Mouse (Mus musculus) forebrain, embryonic 11.5 days (tissue): Measurements from ENCODE around the gene Olfr1393. TPM values are rescaled to one million over a fixed set of nuclear protein-coding genes. Genes with fewer than 3 reads are reported as not detected.

ENCODE experiments used
- ATAC-seq: fragments of 200-750 bp; cut with Nextera tagmentation; replicated peaks from 2 replicates; pipeline ENCODE4 v1.8.0; 2017; ENCODE audit warnings: moderate TSS enrichment; ENCODE audit not compliant: low FRiP score
- DNase-seq: peaks from one replicate; pipeline ENCODE4 v3.0.0-alpha.2; 2017; ENCODE audit warnings: low spot score
- H3K27ac ChIP-seq: fragments of 300-500 bp; sonication (generic); 2 replicates; pipeline ENCODE4 v1.5.1; 2014; ENCODE audit warnings: low read depth, low read length
- H3K27me3 ChIP-seq: fragments of 300-500 bp; sonication (generic); 2 replicates; pipeline ENCODE4 v1.6.1; 2014; ENCODE audit warnings: mild to moderate bottlenecking, low read length, mixed read lengths; ENCODE audit not compliant: control insufficient read depth, insufficient read depth
- H3K36me3 ChIP-seq: fragments of 300-500 bp; sonication (generic); 2 replicates; pipeline ENCODE4 v1.6.1; 2014; ENCODE audit warnings: mild to moderate bottlenecking, low read length, moderate library complexity, mixed read lengths; ENCODE audit not compliant: control insufficient read depth, insufficient read depth
- H3K4me1 ChIP-seq: fragments of 300-500 bp; sonication (generic); replicated peaks from 2 replicates; pipeline ENCODE4 v1.6.1; 2014; ENCODE audit warnings: low read length, mixed read lengths; ENCODE audit not compliant: control insufficient read depth, insufficient read depth
- H3K4me2 ChIP-seq: fragments of 300-500 bp; sonication (generic); 2 replicates; pipeline ENCODE4 v1.6.1; 2014; ENCODE audit warnings: low read depth, mild to moderate bottlenecking, low read length, moderate library complexity, mixed read lengths; ENCODE audit not compliant: severe bottlenecking
- H3K4me3 ChIP-seq: fragments of 300-500 bp; sonication (generic); 2 replicates; pipeline ENCODE4 v1.5.1; 2014; ENCODE audit warnings: low read depth, low read length
- H3K9ac ChIP-seq: fragments of 300-500 bp; sonication (generic); 2 replicates; pipeline ENCODE4 v1.6.1; 2014; ENCODE audit warnings: low read length
- H3K9me3 ChIP-seq: fragments of 300-500 bp; sonication (generic); 2 replicates; pipeline ENCODE4 v1.6.1; 2016; ENCODE audit warnings: low read length, mixed read lengths; ENCODE audit not compliant: control insufficient read depth
- WGBS: fragments of 180-500 bp; shearing (Covaris S2); extraction: QIAGEN DNeasy Blood & Tissue Kit; methylation state at CpG from one replicate; pipeline ENCODE4 v1.1.7; 2014; 5-methylcytosine and 5-hydroxymethylcytosine counted together
- polyA plus RNA-seq: library from polyadenylated mRNA; unstranded; fragments of >200 nt; fragmentation: Nextera tagmentation; extraction: Ambion mirVana; gene quantifications from 2 replicates; pipeline ENCODE4 v1.2.1, GENCODE M21; 2014

Gene Olfr1393
- polyA plus RNA-seq, result not detected in 2 replicates

DNA sequence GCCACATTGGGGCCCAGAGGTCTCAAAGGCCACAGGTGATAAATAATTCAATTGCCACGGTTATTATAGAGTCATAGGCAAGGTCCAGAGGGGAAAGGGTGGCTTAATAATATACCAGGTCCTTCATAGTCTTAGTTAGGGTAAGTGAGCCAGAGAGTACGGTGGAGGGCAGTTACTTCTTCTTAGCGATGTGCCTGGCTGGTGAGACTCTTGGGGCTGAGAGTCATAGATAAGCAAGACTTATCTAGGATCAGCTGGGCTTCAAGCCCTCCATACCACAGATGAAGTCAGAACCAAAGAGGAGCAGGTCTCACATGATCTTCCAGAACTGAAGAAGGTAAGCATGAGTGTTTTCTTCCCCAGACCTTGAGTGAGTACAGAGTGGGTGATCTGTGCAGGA is at the start of gene Olfr1393:
TSS of gene Olfr1393 (plus strand) at position 83 of the 400 bp plus-strand sequence.
- DNase-seq (no peak), ATAC-seq (no peak)
- Histone ChIP-seq H3K36me3 (no peaks in the 10 kb centered on the region), H3K27ac (no peak within 1 kb of the TSS), H3K9ac (no peak within 1 kb of the TSS), H3K4me2 (no peak within 1 kb of the TSS), H3K9me3 (no peaks in the 10 kb centered on the region), H3K4me1 (no peaks in the 10 kb centered on the region), H3K27me3 (no peaks in the 10 kb centered on the region), H3K4me3 (no peak within 1 kb of the TSS)
- WGBS, result 87% methylated on average over 3 of the region's 3 CpGs

DNA sequence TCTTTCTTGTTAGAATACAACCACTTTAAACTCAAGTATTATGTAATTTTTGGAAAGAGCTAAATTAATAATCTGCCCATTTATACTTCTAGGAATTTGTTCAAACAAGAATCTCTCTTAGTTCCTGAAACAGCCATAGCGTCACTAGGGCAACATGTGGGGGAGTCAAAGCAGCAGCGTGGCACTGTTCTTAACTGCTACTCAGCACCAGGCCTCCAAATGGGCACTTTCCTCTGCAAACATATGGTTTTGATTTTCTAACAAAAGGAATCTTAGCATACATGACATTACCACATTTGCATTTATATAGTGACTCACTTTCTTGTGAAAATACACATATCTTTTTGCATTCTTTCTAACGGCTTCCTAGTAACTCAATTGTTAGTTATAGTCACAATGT is 45.3 kb upstream of the Olfr1393 start:
- Histone ChIP-seq H3K9me3 (no peaks in the 10 kb centered on the region), H3K4me1 (no peaks in the 10 kb centered on the region), H3K27ac (no peak overlapping the region), H3K4me2 (no peak overlapping the region), H3K9ac (no peak overlapping the region), H3K27me3 (no peaks in the 10 kb centered on the region), H3K4me3 (no peak overlapping the region), H3K36me3 (no peaks in the 10 kb centered on the region)
- DNase-seq (no peak), ATAC-seq (no peak)
- 81% methylated on average over 3 of the region's 3 CpGs for WGBS

DNA sequence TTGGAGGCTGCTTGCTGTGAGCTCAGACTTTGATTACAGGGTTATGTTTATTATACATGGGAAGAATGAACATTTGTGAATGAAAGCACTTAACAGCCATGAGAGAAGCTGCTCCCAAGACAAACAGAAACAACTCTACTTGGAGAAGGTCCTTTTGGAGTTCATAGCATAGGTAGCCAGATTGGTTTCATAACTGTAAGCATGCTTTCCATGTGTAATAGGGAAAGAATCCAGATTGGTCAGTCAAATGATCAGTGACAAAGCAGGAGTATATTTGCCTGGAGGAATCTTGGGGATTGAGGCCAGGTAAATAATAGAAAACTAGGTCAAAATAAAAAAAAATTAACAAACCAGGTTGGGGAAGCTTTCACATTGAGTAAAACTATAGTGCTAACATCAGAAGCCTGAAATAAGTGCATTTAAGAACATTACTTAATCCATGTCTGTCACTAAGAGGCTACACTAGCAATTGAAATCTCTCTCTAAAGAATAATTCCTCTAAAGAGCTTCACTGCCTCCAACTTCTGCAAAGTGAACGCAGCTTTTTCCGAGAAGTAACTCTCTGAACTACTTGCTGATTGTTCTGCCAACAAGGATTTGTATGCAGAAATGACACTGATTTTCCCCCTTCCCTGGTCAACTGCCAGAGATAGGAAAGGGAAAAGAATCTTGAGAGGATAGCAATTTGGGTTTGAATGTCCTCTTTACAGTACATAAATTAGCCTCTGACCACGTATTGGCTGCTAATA is 42.5 kb upstream of the Olfr1393 start:
- Histone ChIP-seq H3K9me3 (no peaks in the 10 kb centered on the region), H3K4me2 (no peak overlapping the region), H3K4me3 (no peak overlapping the region), H3K27ac (no peak overlapping the region), H3K9ac (no peak overlapping the region), H3K27me3 (no peaks in the 10 kb centered on the region), H3K36me3 (no peaks in the 10 kb centered on the region), H3K4me1 (no peaks in the 10 kb centered on the region)
- DNase-seq (no peak), ATAC-seq (no peak)
- 68% methylated on average over 3 of the region's 3 CpGs for WGBS

DNA sequence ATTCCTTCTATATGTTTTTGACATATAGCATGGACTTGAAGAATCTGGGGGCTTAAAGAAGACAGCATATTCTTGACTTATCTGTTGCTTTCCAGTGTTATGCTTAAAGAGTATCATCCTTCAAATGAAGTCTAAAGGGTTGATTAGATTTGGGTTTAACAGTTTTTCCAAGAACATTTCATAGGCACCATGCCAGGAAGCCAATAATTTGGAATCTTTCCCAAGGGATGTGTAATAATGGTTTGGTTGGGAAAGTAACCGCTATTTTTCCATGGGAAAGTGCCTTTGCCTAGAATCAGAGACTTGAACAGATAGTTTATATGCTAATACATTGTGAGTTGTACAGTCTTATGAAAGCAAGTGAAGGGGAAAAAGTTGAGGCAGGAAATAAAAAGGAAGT is 41.2 kb upstream of the Olfr1393 start:
- Histone ChIP-seq H3K9me3 (no peaks in the 10 kb centered on the region), H3K4me1 (no peaks in the 10 kb centered on the region), H3K27me3 (no peaks in the 10 kb centered on the region), H3K4me2 (no peak overlapping the region), H3K27ac (no peak overlapping the region), H3K36me3 (no peaks in the 10 kb centered on the region), H3K9ac (no peak overlapping the region), H3K4me3 (no peak overlapping the region)
- WGBS, result 88% methylated on average over 1 of the region's 1 CpGs
- ATAC-seq (no peak), DNase-seq (no peak)

DNA sequence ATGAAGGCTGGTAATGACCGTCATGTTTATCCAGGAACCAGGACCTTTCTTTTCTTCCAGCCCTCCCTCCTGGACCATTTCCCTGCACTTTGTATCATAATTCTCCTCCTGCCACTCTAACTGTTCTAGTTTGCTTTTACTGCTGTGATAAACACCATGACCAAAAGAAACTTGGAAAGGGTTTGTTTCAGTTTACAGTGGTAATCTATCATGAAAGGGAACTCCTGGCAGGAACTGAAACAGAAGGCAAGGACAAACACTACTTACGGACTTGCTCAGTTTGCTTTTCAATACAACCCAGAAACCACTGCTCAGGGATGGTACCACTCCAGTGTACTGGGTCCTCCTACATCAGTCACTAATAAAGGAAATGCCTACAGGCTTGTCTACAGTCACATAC is 40.6 kb upstream of the Olfr1393 start:
- DNase-seq (no peak), ATAC-seq (no peak)
- Histone ChIP-seq H3K4me1 (no peaks in the 10 kb centered on the region), H3K4me2 (no peak overlapping the region), H3K36me3 (no peaks in the 10 kb centered on the region), H3K9me3 (no peaks in the 10 kb centered on the region), H3K4me3 (no peak overlapping the region), H3K9ac (no peak overlapping the region), H3K27me3 (no peaks in the 10 kb centered on the region), H3K27ac (no peak overlapping the region)
- 84% methylated on average over 2 of the region's 2 CpGs for WGBS

DNA sequence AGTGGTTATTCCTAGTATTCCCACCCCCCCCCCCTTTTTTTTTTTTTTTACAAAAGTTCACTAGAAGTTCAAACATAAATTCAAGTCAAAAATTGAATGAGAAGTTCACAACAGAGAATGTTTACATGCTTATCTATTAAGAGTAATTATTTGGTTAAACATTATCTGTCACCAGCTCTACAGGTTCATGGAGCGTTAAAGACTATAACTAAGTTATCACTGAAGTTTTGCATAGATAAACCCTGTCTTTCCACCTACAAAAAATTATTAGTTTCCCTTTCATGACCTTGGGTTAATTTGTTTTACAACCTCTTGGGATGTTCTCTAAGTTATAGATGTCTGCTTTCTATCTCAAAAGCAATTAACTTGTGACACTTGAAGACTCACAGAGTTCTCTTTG is 37.8 kb upstream of the Olfr1393 start:
- no peak for ATAC-seq
- Histone ChIP-seq H3K9ac (no peak overlapping the region), H3K4me1 (peaks cover 6% of the 10 kb centered on the region), H3K27me3 (no peaks in the 10 kb centered on the region), H3K27ac (no peak overlapping the region), H3K36me3 (no peaks in the 10 kb centered on the region), H3K4me2 (no peak overlapping the region), H3K4me3 (no peak overlapping the region), H3K9me3 (no peaks in the 10 kb centered on the region)
- 100% methylated on average over 1 of the region's 1 CpGs for WGBS
- DNase-seq, result no peak

DNA sequence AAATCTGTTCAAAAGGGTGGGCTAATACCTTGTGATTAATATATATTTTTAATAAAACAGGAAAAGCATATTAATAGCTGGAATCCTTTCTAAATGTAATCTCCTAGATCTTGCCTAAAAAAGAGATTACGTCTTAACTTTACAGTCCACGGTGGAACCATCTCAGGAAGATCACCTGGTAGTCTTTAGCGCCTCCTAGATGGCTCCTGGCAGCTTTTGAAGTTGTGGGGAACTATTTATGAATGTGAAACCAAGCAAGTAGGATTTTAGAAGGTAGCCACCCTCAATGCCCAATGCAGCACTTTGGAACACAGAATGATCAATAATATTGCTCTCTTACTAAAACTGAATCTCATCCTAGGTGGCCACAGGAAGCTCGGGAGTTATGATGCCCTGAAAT is 37.2 kb upstream of the Olfr1393 start:
- 89% methylated on average over 4 of the region's 4 CpGs for WGBS
- ATAC-seq (no peak), DNase-seq (no peak)
- peaks cover 9% of the 10 kb centered on the region for H3K4me1 ChIP-seq
- H3K9me3 ChIP-seq, result no peaks in the 10 kb centered on the region
- no peak overlapping the region for H3K9ac ChIP-seq
- H3K27ac ChIP-seq, result no peak overlapping the region
- H3K4me2 ChIP-seq, result no peak overlapping the region
- no peak overlapping the region for H3K4me3 ChIP-seq
- H3K27me3 ChIP-seq, result no peaks in the 10 kb centered on the region
- no peaks in the 10 kb centered on the region for H3K36me3 ChIP-seq

DNA sequence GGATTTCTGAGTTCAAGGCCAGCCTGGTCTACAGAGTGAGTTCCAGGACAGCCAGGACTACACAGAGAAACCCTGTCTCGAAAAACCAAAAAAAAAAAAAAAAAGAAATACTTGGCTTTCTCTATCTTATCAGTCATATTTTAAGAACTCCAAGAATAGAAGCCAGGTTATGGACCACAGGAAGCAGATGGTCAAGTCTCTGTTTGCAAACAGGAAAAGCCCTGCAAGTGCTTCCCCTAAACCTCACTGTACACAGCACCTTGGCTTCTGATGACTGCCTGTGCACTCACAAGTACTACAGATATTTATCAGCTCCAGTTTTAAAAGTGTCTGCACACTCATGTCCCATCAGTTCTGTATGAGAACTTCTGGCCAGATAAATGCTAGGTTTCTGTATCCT is 36.6 kb upstream of the Olfr1393 start:
- Histone ChIP-seq H3K4me3 (no peak overlapping the region), H3K4me2 (no peak overlapping the region), H3K27me3 (no peaks in the 10 kb centered on the region), H3K4me1 (peaks cover 9% of the 10 kb centered on the region), H3K9ac (no peak overlapping the region), H3K27ac (no peak overlapping the region), H3K36me3 (no peaks in the 10 kb centered on the region), H3K9me3 (no peaks in the 10 kb centered on the region)
- WGBS, result no CpG with 5 or more reads among the region's 1 CpGs
- no peak for DNase-seq
- no peak for ATAC-seq

DNA sequence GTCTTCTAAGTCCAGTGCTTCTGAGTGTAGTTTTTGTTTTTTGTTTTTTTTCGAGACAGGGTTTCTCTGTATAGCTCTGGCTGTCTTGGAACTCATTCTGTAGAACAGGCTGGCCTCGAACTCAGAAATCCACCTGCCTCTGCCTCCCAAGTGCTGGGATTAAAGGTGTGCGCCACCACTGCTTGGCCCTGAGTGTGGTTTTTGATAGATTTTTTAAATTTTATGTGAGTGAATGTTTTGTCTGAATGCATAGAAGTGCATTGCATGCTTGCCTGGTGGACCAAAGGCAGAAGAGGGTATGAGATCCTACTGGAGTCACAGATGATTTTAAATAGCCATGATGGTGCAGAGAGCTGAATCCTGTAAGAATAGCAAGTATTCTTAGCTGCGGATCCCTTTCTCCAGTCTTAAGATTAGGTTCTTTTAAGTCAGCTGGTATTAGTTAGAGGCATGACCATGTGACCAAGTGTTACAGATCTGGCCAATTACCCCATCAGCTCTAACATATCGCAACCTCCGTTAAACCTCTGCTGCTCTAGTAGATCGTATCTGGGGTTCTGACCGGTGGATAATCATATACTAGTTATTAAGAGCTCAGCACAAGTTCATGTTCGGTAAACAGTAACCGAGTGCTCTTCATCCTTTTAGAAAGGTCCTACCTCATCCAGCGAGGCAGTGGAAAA is 35.0 kb upstream of the Olfr1393 start:
- H3K9ac ChIP-seq, result peak overlapping the region; percentile 67
- H3K4me3 ChIP-seq, result peak overlapping the region; percentile 49
- H3K27me3 ChIP-seq, result no peaks in the 10 kb centered on the region
- peak overlapping the region; percentile 83 for H3K27ac ChIP-seq
- WGBS, result 21% methylated on average over 11 of the region's 11 CpGs
- no peaks in the 10 kb centered on the region for H3K9me3 ChIP-seq
- H3K4me2 ChIP-seq, result peak overlapping the region; percentile 60
- H3K36me3 ChIP-seq, result no peaks in the 10 kb centered on the region
- peaks cover 9% of the 10 kb centered on the region for H3K4me1 ChIP-seq
- no peak for DNase-seq
- ATAC-seq, result peak; percentile 8
